Mouse (Mus musculus): ENCODE results near the gene Nudt16l1. TPM values are rescaled to one million over a fixed set of nuclear protein-coding genes. Genes with fewer than 3 reads are reported as not detected.

Nudt16l1 gene
- polyA plus RNA-seq, 1 experiment from 2014 or later: 132 TPM

DNA sequence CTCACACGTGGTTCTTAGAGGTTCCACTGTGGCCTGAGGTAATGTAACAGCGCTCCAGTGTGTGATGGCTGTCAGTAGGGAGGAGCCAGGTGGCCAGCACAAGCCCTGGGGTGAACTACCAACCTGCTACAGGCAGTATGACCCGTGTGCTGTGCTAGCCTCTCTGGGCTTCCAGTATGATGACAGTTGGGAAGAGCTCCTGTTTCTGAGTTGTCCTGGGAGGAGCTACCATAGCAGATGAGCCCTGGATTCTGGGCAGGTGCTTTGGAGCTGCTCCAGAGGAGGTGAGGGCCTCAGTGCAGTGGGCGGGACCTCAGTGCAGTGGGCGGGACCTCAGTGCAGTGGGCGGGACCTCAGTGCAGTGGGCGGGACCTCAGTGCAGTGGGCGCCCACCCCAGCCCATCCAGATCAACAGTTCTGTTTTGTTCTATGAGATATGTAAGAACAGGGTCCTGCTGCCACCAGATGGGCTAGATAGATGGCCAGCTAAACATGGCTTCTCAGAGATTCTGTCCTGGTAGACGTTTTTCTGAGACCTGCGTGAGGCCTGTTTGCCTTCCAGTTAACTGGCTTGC, 26.4 kb upstream of the Nudt16l1 start:
- Histone ChIP-seq H3K4me2 (no peak overlapping the region), H3K27me3 (ENCODE audit: control insufficient read depth, insufficient read depth, low read length) (no peaks in the 10 kb centered on the region), H3K36me3 (ENCODE audit: control insufficient read depth, insufficient read depth, low read length) (0 out of 2 replicates have a peak, but pooled peaks cover 2% of the 10 kb centered on the region), H3K9ac (ENCODE audit: low read length) (no peak overlapping the region), H3K4me3 (ENCODE audit: low read depth, low read length) (no peak overlapping the region), H3K9me3 (ENCODE audit: control insufficient read depth, low read length) (no peaks in the 10 kb centered on the region), H3K27ac (ENCODE audit: low read depth, low read length) (no peak overlapping the region), H3K4me1 (ENCODE audit: control insufficient read depth, insufficient read depth, low read length) (no peaks in the 10 kb centered on the region)
- peak; percentile 69 for DNase-seq (ENCODE audit: low spot score, missing footprints)
- WGBS: 72% methylated on average over 10 of the region's 10 CpGs
- ATAC-seq (ENCODE audit: low FRiP score): no peak

DNA sequence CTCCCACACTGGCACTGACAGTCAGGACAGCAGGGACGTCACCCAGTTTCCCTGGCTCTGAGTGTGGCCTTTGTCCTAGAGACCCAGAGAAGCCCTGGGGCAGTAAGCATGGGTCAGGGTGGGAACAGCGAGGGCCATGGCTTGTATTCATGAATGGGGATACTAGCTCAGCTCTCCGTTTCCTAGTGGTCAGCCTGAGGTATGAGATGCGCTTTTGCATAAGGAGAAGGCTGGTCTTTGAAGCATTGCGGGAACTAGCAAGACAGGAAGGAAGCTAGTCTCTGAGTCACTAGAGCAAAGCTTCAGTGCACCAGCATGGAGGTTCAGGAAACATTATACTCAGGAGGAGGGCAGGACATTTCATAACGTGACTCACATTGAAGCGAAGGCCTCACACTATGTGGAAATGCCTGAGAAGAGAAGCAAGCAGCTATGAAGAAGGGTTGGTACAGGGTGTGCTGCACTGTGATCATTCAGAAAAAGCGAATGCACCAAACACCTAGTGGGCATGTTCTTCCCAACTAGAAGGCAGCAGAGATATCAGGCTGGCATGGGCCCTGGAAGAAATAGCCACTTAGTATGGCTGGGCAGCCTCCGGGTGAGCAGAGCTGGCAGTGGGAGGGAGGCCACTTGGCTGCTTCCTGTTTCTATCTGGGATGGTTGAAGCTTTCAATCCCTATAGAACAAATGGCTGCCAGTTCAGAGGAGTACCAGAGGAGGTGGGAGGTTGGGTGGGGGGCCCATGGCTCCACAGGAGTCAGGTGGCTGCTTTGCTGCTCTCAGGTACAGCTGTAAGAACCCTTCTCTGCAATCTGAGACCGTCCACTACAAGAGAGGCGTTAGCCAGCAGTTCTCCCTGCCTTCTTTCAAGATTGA, 25.4 kb upstream of the Nudt16l1 start:
- WGBS: 78% methylated on average over 11 of the region's 11 CpGs
- peak; percentile 30 for ATAC-seq (ENCODE audit: low FRiP score)
- Histone ChIP-seq H3K4me2 (no peak overlapping the region), H3K9ac (ENCODE audit: low read length) (no peak overlapping the region), H3K27ac (ENCODE audit: low read depth, low read length) (no peak overlapping the region), H3K36me3 (ENCODE audit: control insufficient read depth, insufficient read depth, low read length) (0 out of 2 replicates have a peak, but pooled peaks cover 2% of the 10 kb centered on the region), H3K4me1 (ENCODE audit: control insufficient read depth, insufficient read depth, low read length) (no peaks in the 10 kb centered on the region), H3K4me3 (ENCODE audit: low read depth, low read length) (no peak overlapping the region), H3K27me3 (ENCODE audit: control insufficient read depth, insufficient read depth, low read length) (no peaks in the 10 kb centered on the region), H3K9me3 (ENCODE audit: control insufficient read depth, low read length) (no peaks in the 10 kb centered on the region)
- peak; percentile 84 for DNase-seq (ENCODE audit: low spot score, missing footprints)

DNA sequence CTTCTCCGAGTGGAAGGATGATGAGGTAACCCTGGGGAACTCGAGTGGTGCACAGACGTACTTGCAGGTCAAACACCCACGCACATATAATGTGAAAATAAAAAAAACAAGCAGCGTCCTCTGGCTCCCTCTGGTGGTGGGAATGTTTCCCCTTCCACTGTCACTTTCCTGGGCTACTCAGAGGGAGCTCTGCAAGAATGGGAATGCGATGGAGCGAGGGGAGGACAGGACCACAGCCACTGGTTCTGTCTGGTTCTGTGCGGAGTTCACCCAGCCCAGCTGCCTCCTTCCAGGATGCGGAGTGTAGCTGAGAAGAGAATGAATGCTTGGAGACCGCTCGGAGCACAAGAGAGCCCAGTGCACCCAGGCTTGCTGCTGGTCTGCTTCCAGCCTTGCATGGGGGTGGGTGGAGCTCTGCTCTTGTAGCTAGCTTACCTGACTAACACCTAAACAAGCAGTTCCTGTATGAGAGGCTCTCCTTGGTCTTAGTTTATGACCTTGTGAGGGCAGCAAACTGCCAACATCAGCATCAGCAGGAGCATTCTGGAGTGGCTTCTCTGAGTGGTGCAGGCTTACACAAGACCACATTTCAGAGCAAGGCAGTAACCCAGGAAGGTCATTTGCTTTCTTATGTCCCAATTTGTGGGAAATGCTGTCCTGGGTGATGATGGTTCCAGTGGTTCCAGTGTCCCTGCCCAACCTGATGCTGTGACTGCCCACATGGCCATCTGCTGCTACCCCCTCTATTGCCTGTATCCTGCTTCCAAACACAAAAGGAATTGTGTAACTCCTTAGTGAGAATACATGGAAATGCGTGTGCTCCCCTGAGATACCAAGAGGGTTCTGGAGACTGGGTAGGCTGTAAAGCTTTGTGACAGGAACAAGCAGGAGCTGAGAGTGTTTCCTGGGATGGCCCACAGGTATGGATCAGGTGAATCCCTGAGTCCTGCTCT, 24.5 kb upstream of the Nudt16l1 start:
- H3K4me3 ChIP-seq (ENCODE audit: low read depth, low read length): no peak overlapping the region
- ATAC-seq (ENCODE audit: low FRiP score) (peak; percentile 72), DNase-seq (ENCODE audit: low spot score, missing footprints) (peak; percentile 99)
- no peaks in the 10 kb centered on the region for H3K4me1 ChIP-seq (ENCODE audit: control insufficient read depth, insufficient read depth, low read length)
- no peak overlapping the region for H3K27ac ChIP-seq (ENCODE audit: low read depth, low read length)
- WGBS: 34% methylated on average over 12 of the region's 12 CpGs
- H3K36me3 ChIP-seq (ENCODE audit: control insufficient read depth, insufficient read depth, low read length): 0 out of 2 replicates have a peak, but pooled peaks cover 2% of the 10 kb centered on the region
- H3K9ac ChIP-seq (ENCODE audit: low read length): no peak overlapping the region
- no peaks in the 10 kb centered on the region for H3K27me3 ChIP-seq (ENCODE audit: control insufficient read depth, insufficient read depth, low read length)
- H3K9me3 ChIP-seq (ENCODE audit: control insufficient read depth, low read length): no peaks in the 10 kb centered on the region
- H3K4me2 ChIP-seq: no peak overlapping the region

GRCm38 (mm10) chr16:4915931-4916330, 22.6 kb upstream of the Nudt16l1 start:
- H3K4me3 ChIP-seq (ENCODE audit: low read depth, low read length): no peak overlapping the region
- no peak overlapping the region for H3K27ac ChIP-seq (ENCODE audit: low read depth, low read length)
- DNase-seq (ENCODE audit: low spot score, missing footprints) (no peak), ATAC-seq (ENCODE audit: low FRiP score) (no peak)
- H3K4me1 ChIP-seq (ENCODE audit: control insufficient read depth, insufficient read depth, low read length): no peaks in the 10 kb centered on the region
- H3K4me2 ChIP-seq: no peak overlapping the region
- 86% methylated on average over 3 of the region's 3 CpGs for WGBS
- H3K36me3 ChIP-seq (ENCODE audit: control insufficient read depth, insufficient read depth, low read length): 0 out of 2 replicates have a peak, but pooled peaks cover 2% of the 10 kb centered on the region
- no peaks in the 10 kb centered on the region for H3K27me3 ChIP-seq (ENCODE audit: control insufficient read depth, insufficient read depth, low read length)
- H3K9me3 ChIP-seq (ENCODE audit: control insufficient read depth, low read length): no peaks in the 10 kb centered on the region
- no peak overlapping the region for H3K9ac ChIP-seq (ENCODE audit: low read length)

GRCm38 (mm10) chr16:4916608-4917007, 22.0 kb upstream of the Nudt16l1 start:
- H3K4me2 ChIP-seq: no peak overlapping the region
- DNase-seq (ENCODE audit: low spot score, missing footprints) (no peak), ATAC-seq (ENCODE audit: low FRiP score) (no peak)
- H3K9me3 ChIP-seq (ENCODE audit: control insufficient read depth, low read length): no peaks in the 10 kb centered on the region
- no peak overlapping the region for H3K27ac ChIP-seq (ENCODE audit: low read depth, low read length)
- H3K4me1 ChIP-seq (ENCODE audit: control insufficient read depth, insufficient read depth, low read length): no peaks in the 10 kb centered on the region
- H3K36me3 ChIP-seq (ENCODE audit: control insufficient read depth, insufficient read depth, low read length): 0 out of 2 replicates have a peak, but pooled peaks cover 2% of the 10 kb centered on the region
- H3K27me3 ChIP-seq (ENCODE audit: control insufficient read depth, insufficient read depth, low read length): no peaks in the 10 kb centered on the region
- H3K4me3 ChIP-seq (ENCODE audit: low read depth, low read length): no peak overlapping the region
- 91% methylated on average over 2 of the region's 2 CpGs for WGBS
- no peak overlapping the region for H3K9ac ChIP-seq (ENCODE audit: low read length)

GRCm38 (mm10) chr16:4920556-4920955, 18.0 kb upstream of the Nudt16l1 start:
- no peak overlapping the region for H3K4me3 ChIP-seq (ENCODE audit: low read depth, low read length)
- H3K27me3 ChIP-seq (ENCODE audit: control insufficient read depth, insufficient read depth, low read length): no peaks in the 10 kb centered on the region
- WGBS: 82% methylated on average over 4 of the region's 4 CpGs
- no peak overlapping the region for H3K9ac ChIP-seq (ENCODE audit: low read length)
- H3K36me3 ChIP-seq (ENCODE audit: control insufficient read depth, insufficient read depth, low read length): peaks cover 7% of the 10 kb centered on the region; the same call in 1 of the 2 replicates
- no peak overlapping the region for H3K4me2 ChIP-seq
- no peaks in the 10 kb centered on the region for H3K4me1 ChIP-seq (ENCODE audit: control insufficient read depth, insufficient read depth, low read length)
- ATAC-seq (ENCODE audit: low FRiP score): no peak
- DNase-seq (ENCODE audit: low spot score, missing footprints): no peak
- no peaks in the 10 kb centered on the region for H3K9me3 ChIP-seq (ENCODE audit: control insufficient read depth, low read length)
- H3K27ac ChIP-seq (ENCODE audit: low read depth, low read length): no peak overlapping the region

GRCm38 (mm10) chr16:4922481-4922880, 16.1 kb upstream of the Nudt16l1 start:
- no peaks in the 10 kb centered on the region for H3K4me1 ChIP-seq (ENCODE audit: control insufficient read depth, insufficient read depth, low read length)
- WGBS: 94% methylated on average over 6 of the region's 6 CpGs
- ATAC-seq (ENCODE audit: low FRiP score) (no peak), DNase-seq (ENCODE audit: low spot score, missing footprints) (no peak)
- H3K4me3 ChIP-seq (ENCODE audit: low read depth, low read length): no peak overlapping the region
- H3K9ac ChIP-seq (ENCODE audit: low read length): no peak overlapping the region
- no peaks in the 10 kb centered on the region for H3K9me3 ChIP-seq (ENCODE audit: control insufficient read depth, low read length)
- no peaks in the 10 kb centered on the region for H3K27me3 ChIP-seq (ENCODE audit: control insufficient read depth, insufficient read depth, low read length)
- H3K36me3 ChIP-seq (ENCODE audit: control insufficient read depth, insufficient read depth, low read length): peaks cover 7% of the 10 kb centered on the region; the same call in 1 of the 2 replicates
- H3K4me2 ChIP-seq: no peak overlapping the region
- H3K27ac ChIP-seq (ENCODE audit: low read depth, low read length): no peak overlapping the region

- H3K27me3 ChIP-seq (ENCODE audit: control insufficient read depth, insufficient read depth, low read length): no peaks in the 10 kb centered on the region
- H3K9me3 ChIP-seq (ENCODE audit: control insufficient read depth, low read length): no peaks in the 10 kb centered on the region
- WGBS: 94% methylated on average over 5 of the region's 5 CpGs
- peaks cover 7% of the 10 kb centered on the region; the same call in 1 of the 2 replicates for H3K36me3 ChIP-seq (ENCODE audit: control insufficient read depth, insufficient read depth, low read length)
- DNase-seq (ENCODE audit: low spot score, missing footprints) (no peak), ATAC-seq (ENCODE audit: low FRiP score) (no peak)
- H3K4me3 ChIP-seq (ENCODE audit: low read depth, low read length): no peak overlapping the region
- H3K9ac ChIP-seq (ENCODE audit: low read length): no peak overlapping the region
- H3K4me2 ChIP-seq: no peak overlapping the region
- no peaks in the 10 kb centered on the region for H3K4me1 ChIP-seq (ENCODE audit: control insufficient read depth, insufficient read depth, low read length)
- no peak overlapping the region for H3K27ac ChIP-seq (ENCODE audit: low read depth, low read length)
These were observed 14.6 kb upstream of the Nudt16l1 start for GRCm38 (mm10) chr16:4923996-4924395.
